Comparison of ENCODE assay signal across 1 mouse cellular context in genomic region chr17:28701737-28702136, GRCm38 (mm10).
TF ChIP-seq lines count a peak whose summit lies in the region.

No protein-coding gene starts in this region.

TF ChIP-seq in C2C12, 6 proteins besides CTCF, POLR2A, EP300 and RAD21:
- peak; percentile 32 for TF ChIP-seq MYOD1 (IDR thresholded peaks at IDR 0.05; ENCODE audit: control insufficient read depth, insufficient read length, low read depth)
- TF ChIP-seq FOSL1 (IDR thresholded peaks at IDR 0.05; ENCODE audit: insufficient read depth, low read length, poor library complexity, severe bottlenecking) = no peak
- no peak for TF ChIP-seq CEBPB (IDR thresholded peaks at IDR 0.05; ENCODE audit: low read depth)
